Mouse (Mus musculus) stomach, embryonic 15.5 days (tissue): Measurements from ENCODE around the gene Ccl6. TPM values are rescaled to one million over a fixed set of nuclear protein-coding genes. Genes with fewer than 3 reads are reported as not detected.
A peak's percentile ranks its signal among the peaks of the same experiment; 100 is the strongest.

Source experiments
- ATAC-seq: fragments of 200-750 bp; cut with Nextera tagmentation; 2 replicates; pipeline ENCODE4 v1.8.0; 2017; ENCODE audit warnings: low read depth, moderate number of reproducible peaks, moderate TSS enrichment; ENCODE audit not compliant: insufficient read depth, low FRiP score
- H3K27ac ChIP-seq: fragments of 300-500 bp; sonication (generic); 2 replicates; pipeline ENCODE4 v1.5.1; 2015; ENCODE audit warnings: mild to moderate bottlenecking, inconsistent platforms
- H3K27me3 ChIP-seq: fragments of 300-500 bp; sonication (generic); replicated peaks from 2 replicates; pipeline ENCODE4 v1.6.1; 2015; ENCODE audit warnings: inconsistent platforms
- H3K36me3 ChIP-seq: fragments of 300-500 bp; sonication (generic); 2 replicates; pipeline ENCODE4 v1.6.1; 2015; ENCODE audit warnings: inconsistent platforms
- H3K4me1 ChIP-seq: fragments of 300-500 bp; sonication (generic); 2 replicates; pipeline ENCODE4 v1.6.1; 2015; ENCODE audit warnings: inconsistent platforms
- H3K4me2 ChIP-seq: fragments of 300-500 bp; sonication (generic); 2 replicates; pipeline ENCODE4 v1.6.1; 2015; ENCODE audit warnings: mild to moderate bottlenecking, inconsistent platforms
- H3K4me3 ChIP-seq: fragments of 300-500 bp; sonication (generic); replicated peaks from 2 replicates; pipeline ENCODE4 v1.5.1; 2015; ENCODE audit warnings: inconsistent platforms
- H3K9ac ChIP-seq: fragments of 300-500 bp; sonication (generic); 2 replicates; pipeline ENCODE4 v1.6.1; 2015; ENCODE audit warnings: inconsistent platforms
- H3K9me3 ChIP-seq: fragments of 300-500 bp; sonication (generic); 2 replicates; pipeline ENCODE4 v1.6.1; 2016; ENCODE audit warnings: inconsistent platforms
- WGBS: fragments of 180-500 bp; shearing (Covaris S2); methylation state at CpG from one replicate; pipeline ENCODE4 v1.1.7; 2015; 5-methylcytosine and 5-hydroxymethylcytosine counted together
- polyA plus RNA-seq: library from polyadenylated mRNA; unstranded; fragments of >200 nt; fragmentation: Nextera tagmentation; extraction: Ambion mirVana; gene quantifications from 2 replicates; pipeline ENCODE4 v1.2.1, GENCODE M21; 2015

The Ccl6 gene
- polyA plus RNA-seq, 1 experiment from 2014 or later, result 16.1 TPM

DNA sequence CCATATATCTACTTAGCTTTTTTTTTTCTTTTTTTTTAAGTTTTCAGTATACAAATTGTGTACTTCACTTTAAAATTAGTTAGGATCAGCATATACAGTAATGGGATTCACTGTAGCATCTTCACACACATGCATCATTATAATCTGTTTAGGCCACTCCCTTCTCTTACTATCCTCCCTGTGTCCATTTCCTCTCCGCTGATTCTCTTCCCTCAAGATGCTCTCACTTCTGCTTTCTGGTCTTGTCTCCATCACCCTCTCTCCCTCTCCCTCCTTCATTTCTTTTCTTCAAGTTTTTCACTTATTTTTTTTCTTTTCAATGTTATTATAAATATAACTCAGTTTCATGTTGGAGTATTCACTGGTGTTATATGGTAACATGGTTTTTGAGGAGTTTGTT is 26.1 kb upstream of the Ccl6 start:
- ATAC-seq, result no peak
- 78% methylated on average over 1 of the region's 1 CpGs for WGBS
- no peak overlapping the region for H3K4me3 ChIP-seq

GRCm38 (mm10) chr11:83618238-83618637 is 25.4 kb upstream of the Ccl6 start:
- Histone ChIP-seq H3K4me2 (no peak overlapping the region), H3K36me3 (no peaks in the 10 kb centered on the region), H3K4me3 (no peak overlapping the region), H3K27me3 (no peaks in the 10 kb centered on the region), H3K9me3 (no peaks in the 10 kb centered on the region), H3K4me1 (no peaks in the 10 kb centered on the region), H3K27ac (no peak overlapping the region), H3K9ac (no peak overlapping the region)
- ATAC-seq, result no peak
- 83% methylated on average over 5 of the region's 5 CpGs for WGBS

More for the DNA sequence above, 26.1 kb upstream of the Ccl6 start:
- no peaks in the 10 kb centered on the region for H3K36me3 ChIP-seq
- H3K27ac ChIP-seq, result no peak overlapping the region
- no peaks in the 10 kb centered on the region for H3K27me3 ChIP-seq
- H3K9me3 ChIP-seq, result no peaks in the 10 kb centered on the region
- no peak overlapping the region for H3K4me2 ChIP-seq
- H3K4me1 ChIP-seq, result no peaks in the 10 kb centered on the region
- H3K9ac ChIP-seq, result no peak overlapping the region

DNA sequence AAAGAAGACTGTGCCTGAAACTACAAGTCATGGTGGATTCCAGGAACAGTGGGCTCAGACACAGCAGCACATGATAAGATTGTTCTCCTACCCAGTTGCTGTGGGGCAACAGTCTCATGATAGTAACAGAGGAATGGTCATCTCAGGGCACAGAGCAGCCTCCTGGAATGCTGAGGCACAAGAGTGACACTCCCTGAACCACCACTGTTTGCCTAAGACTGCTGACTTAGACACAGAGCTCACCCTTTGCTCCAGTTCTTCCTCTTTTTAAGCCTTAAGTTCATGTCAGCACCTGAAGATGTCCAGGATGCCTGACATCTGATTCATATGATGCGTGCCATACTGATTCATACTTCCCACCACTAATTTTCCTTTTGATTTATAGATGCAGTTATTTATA is 23.7 kb upstream of the Ccl6 start:
- Histone ChIP-seq H3K4me1 (no peaks in the 10 kb centered on the region), H3K4me3 (no peak overlapping the region), H3K9me3 (no peaks in the 10 kb centered on the region), H3K9ac (no peak overlapping the region), H3K27me3 (no peaks in the 10 kb centered on the region), H3K4me2 (no peak overlapping the region), H3K36me3 (no peaks in the 10 kb centered on the region), H3K27ac (no peak overlapping the region)
- 80% methylated on average over 1 of the region's 1 CpGs for WGBS
- ATAC-seq, result no peak

DNA sequence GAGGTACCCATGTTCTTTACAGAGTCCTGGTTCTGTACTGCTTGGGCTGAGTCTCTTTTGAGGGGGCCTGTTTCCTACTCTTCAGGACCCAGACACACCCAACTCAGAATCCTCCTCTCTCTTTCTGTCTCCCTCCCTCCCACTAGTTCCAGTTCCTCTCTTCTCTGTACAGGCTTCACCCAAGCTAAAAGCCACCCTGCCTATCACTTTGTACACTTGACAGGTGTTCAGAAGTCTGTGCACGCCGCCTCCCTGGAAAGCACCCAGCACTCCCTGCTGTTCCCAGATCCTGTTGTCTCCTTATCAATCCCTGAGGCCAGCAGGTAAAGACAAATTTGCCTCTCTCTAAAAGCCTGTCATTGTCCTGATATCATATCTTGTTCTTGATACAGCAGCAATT is 18.0 kb upstream of the Ccl6 start:
- no peaks in the 10 kb centered on the region for H3K4me1 ChIP-seq
- 52% methylated on average over 2 of the region's 2 CpGs for WGBS
- H3K4me3 ChIP-seq, result no peak overlapping the region
- no peak for ATAC-seq
- no peak overlapping the region for H3K27ac ChIP-seq
- no peaks in the 10 kb centered on the region for H3K9me3 ChIP-seq
- H3K27me3 ChIP-seq, result no peaks in the 10 kb centered on the region
- no peaks in the 10 kb centered on the region for H3K36me3 ChIP-seq
- H3K9ac ChIP-seq, result no peak overlapping the region
- no peak overlapping the region for H3K4me2 ChIP-seq

GRCm38 (mm10) chr11:83606396-83606795 is 13.5 kb upstream of the Ccl6 start:
- no peaks in the 10 kb centered on the region for H3K9me3 ChIP-seq
- H3K27me3 ChIP-seq, result no peaks in the 10 kb centered on the region
- no peak overlapping the region for H3K27ac ChIP-seq
- H3K9ac ChIP-seq, result no peak overlapping the region
- H3K36me3 ChIP-seq, result no peaks in the 10 kb centered on the region
- H3K4me3 ChIP-seq, result no peak overlapping the region
- no peak for ATAC-seq
- H3K4me1 ChIP-seq, result no peaks in the 10 kb centered on the region
- H3K4me2 ChIP-seq, result no peak overlapping the region
- WGBS, result 49% methylated on average over 1 of the region's 1 CpGs

DNA sequence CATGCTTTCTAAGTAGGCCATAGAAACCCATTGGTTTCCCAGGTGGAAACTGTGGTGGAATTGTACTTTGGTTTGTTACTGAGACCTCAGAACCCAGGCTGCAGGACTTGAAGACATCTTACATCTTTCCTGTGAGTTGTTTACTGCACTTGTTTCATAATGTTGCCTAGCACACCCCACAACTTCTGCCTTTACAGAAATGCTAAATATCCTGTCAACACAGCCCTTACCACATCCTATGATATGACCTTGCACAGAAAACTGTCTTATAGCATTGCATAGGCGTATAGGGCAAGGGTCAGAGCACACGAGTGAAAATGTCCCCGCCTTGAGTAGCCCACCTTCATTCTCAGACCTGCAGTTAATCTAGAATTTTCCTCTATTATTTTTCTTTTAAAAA is 12.6 kb upstream of the Ccl6 start:
- Histone ChIP-seq H3K4me1 (no peaks in the 10 kb centered on the region), H3K36me3 (no peaks in the 10 kb centered on the region), H3K27me3 (no peaks in the 10 kb centered on the region), H3K9me3 (no peaks in the 10 kb centered on the region), H3K4me2 (no peak overlapping the region), H3K4me3 (no peak overlapping the region), H3K27ac (no peak overlapping the region), H3K9ac (no peak overlapping the region)
- no peak for ATAC-seq
- 85% methylated on average over 3 of the region's 3 CpGs for WGBS

DNA sequence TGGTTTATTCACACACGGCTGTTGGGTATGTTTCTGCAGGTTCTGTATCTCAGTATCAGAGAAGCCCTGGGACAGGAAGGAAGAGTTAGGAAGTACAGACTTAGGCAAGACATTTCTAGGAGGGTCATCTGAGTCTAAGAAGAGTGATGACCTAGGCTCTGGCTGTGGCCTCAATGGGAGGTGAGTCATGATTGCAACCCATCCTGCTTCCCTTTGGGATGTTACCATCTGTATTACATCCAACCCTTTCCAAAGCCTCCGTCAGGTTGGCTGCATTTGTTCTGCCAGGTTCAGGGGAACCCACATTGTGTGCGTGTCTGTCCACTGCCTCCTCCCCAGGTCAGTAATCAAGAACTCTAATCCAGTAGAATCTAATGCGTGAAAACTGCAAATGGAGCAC is 11.8 kb upstream of the Ccl6 start:
- Histone ChIP-seq H3K27ac (no peak overlapping the region), H3K9ac (no peak overlapping the region), H3K4me2 (no peak overlapping the region), H3K36me3 (no peaks in the 10 kb centered on the region), H3K9me3 (no peaks in the 10 kb centered on the region), H3K4me3 (no peak overlapping the region), H3K27me3 (no peaks in the 10 kb centered on the region), H3K4me1 (no peaks in the 10 kb centered on the region)
- 86% methylated on average over 4 of the region's 4 CpGs for WGBS
- ATAC-seq, result no peak

GRCm38 (mm10) chr11:83603399-83603798 is 10.5 kb upstream of the Ccl6 start:
- Histone ChIP-seq H3K4me3 (no peak overlapping the region), H3K27me3 (no peaks in the 10 kb centered on the region), H3K4me1 (no peaks in the 10 kb centered on the region), H3K4me2 (no peak overlapping the region), H3K36me3 (no peaks in the 10 kb centered on the region), H3K27ac (no peak overlapping the region), H3K9ac (no peak overlapping the region), H3K9me3 (no peaks in the 10 kb centered on the region)
- ATAC-seq, result no peak
- WGBS, result 88% methylated on average over 3 of the region's 3 CpGs

- no peaks in the 10 kb centered on the region for H3K9me3 ChIP-seq
- no peaks in the 10 kb centered on the region for H3K36me3 ChIP-seq
- no peak overlapping the region for H3K4me2 ChIP-seq
- no peak overlapping the region for H3K4me3 ChIP-seq
- 69% methylated on average over 2 of the region's 2 CpGs for WGBS
- no peaks in the 10 kb centered on the region for H3K4me1 ChIP-seq
- no peak overlapping the region for H3K27ac ChIP-seq
- no peak overlapping the region for H3K9ac ChIP-seq
- no peak for ATAC-seq
- no peaks in the 10 kb centered on the region for H3K27me3 ChIP-seq
Measured at GRCm38 (mm10) chr11:83600576-83600975, 7.7 kb upstream of the Ccl6 start.

GRCm38 (mm10) chr11:83598991-83599390 is 6.1 kb upstream of the Ccl6 start:
- H3K4me2 ChIP-seq, result no peak overlapping the region
- H3K4me1 ChIP-seq, result no peaks in the 10 kb centered on the region
- H3K27ac ChIP-seq, result no peak overlapping the region
- WGBS, result 73% methylated on average over 3 of the region's 3 CpGs
- no peaks in the 10 kb centered on the region for H3K36me3 ChIP-seq
- no peak for ATAC-seq
- H3K9ac ChIP-seq, result no peak overlapping the region
- H3K9me3 ChIP-seq, result no peaks in the 10 kb centered on the region
- no peaks in the 10 kb centered on the region for H3K27me3 ChIP-seq
- H3K4me3 ChIP-seq, result no peak overlapping the region

DNA sequence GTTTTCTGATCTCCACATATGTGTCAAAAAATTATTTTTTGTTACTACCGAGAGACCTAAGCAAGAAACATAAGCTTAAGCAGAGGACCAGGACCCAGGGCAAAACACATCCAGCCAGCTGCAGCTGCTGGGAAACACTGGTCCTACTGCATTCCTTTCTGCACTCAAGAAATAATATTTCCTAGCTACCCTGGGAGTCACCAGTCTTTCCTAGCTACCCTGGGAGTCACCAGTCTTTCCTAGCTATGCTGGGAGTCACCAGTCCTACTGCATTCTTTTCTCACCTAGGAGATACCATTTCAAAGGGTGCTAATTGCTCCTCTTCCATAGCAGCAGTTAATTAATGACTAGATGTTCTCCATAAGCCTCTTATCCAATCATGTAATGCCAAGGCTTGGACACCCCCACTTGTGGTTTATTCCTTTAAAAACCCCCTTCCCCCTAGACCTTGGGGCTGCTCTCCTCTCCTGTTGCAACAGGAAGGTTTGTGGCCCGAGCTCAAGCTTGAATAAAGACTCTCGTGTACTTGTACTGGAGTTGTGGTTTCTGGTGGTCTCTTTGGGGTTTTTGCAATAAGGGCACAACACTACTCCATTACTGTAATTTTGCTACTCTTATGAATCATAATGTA is 5.4 kb upstream of the Ccl6 start:
- no peak overlapping the region for H3K4me3 ChIP-seq
- no peaks in the 10 kb centered on the region for H3K9me3 ChIP-seq
- H3K4me2 ChIP-seq, result no peak overlapping the region
- H3K27ac ChIP-seq, result no peak overlapping the region
- no peaks in the 10 kb centered on the region for H3K27me3 ChIP-seq
- no peaks in the 10 kb centered on the region for H3K36me3 ChIP-seq
- no peak overlapping the region for H3K9ac ChIP-seq
- 63% methylated on average over 3 of the region's 3 CpGs for WGBS
- ATAC-seq, result 0 out of 2 replicates have a peak, but pooled peaks have one; percentile 50
- H3K4me1 ChIP-seq, result no peaks in the 10 kb centered on the region

DNA sequence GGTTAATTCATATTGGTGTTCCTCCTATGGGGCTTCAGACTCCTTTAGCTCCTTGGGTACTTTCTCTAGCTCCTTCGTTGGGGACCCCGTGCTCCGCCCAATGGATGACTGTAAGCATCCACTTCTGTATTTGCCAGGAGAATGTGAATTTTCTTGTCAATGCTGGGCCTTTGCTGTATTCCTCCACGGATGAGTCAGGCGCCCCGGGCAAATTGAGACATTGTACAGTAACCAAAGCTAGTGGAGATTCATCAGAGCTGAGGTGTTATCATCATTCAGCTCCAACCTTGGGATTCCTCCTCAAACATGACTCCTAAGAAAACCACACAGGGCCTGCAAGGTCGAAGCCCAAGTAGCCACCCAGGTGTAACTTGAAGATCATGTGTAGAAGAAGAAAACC is 4.9 kb upstream of the Ccl6 start:
- Histone ChIP-seq H3K4me2 (no peak overlapping the region), H3K9ac (no peak overlapping the region), H3K27ac (no peak overlapping the region), H3K9me3 (no peaks in the 10 kb centered on the region), H3K4me3 (no peak overlapping the region), H3K27me3 (no peaks in the 10 kb centered on the region), H3K4me1 (no peaks in the 10 kb centered on the region), H3K36me3 (no peaks in the 10 kb centered on the region)
- no peak for ATAC-seq
- WGBS, result 86% methylated on average over 7 of the region's 7 CpGs
